Mouse (Mus musculus) spleen, adult 2 months (tissue): ENCODE results near the gene Fam168a.

Source experiments
- CTCF ChIP-seq: fragments of 200-500 bp; IDR thresholded peaks from 2 replicates; pipeline ENCODE4 v1.5.1; 2011; ENCODE audit warnings: mild to moderate bottlenecking, inconsistent platforms; ENCODE audit not compliant: insufficient read depth, insufficient read length, insufficient replicate concordance; ENCODE audit errors: extremely low read depth
- POLR2A ChIP-seq: fragments of 200-500 bp; IDR thresholded peaks from 2 replicates; pipeline ENCODE4 v1.6.1; 2011; ENCODE audit warnings: low read depth, low read length, inconsistent platforms

GRCm38 (mm10) chr7:100780192-100780591, 73.8 kb downstream of the Fam168a start:
- TF ChIP-seq CTCF: no peak
- TF ChIP-seq POLR2A: no peak
